Mouse (Mus musculus) embryonic facial prominence, embryonic 11.5 days (tissue): ENCODE measurements around the gene Ugt1a5. TPM values are rescaled to one million over a fixed set of nuclear protein-coding genes. Genes with fewer than 3 reads are reported as not detected.
"Not testable (repeated sequence)": the region's sequence is repeated elsewhere in the genome, so short reads cannot be mapped to it uniquely, and the experiment has no call there.

ENCODE experiments used
- ATAC-seq: fragments of 200-750 bp; cut with Nextera tagmentation; replicated peaks from 2 replicates; pipeline ENCODE4 v1.8.0; 2017; ENCODE audit warnings: low read depth; ENCODE audit not compliant: insufficient number of reproducible peaks, low FRiP score, low TSS enrichment
- DNase-seq: peaks from one replicate; pipeline ENCODE4 v3.0.0-alpha.2; 2015; ENCODE audit warnings: low spot score
- H3K27ac ChIP-seq: fragments of 300-500 bp; sonication (generic); replicated peaks from 2 replicates; pipeline ENCODE4 v1.5.1; 2014; ENCODE audit warnings: mild to moderate bottlenecking, low read depth, low read length, control low read depth
- H3K27me3 ChIP-seq: fragments of 300-500 bp; sonication (generic); 2 replicates; pipeline ENCODE4 v1.6.1; 2014; ENCODE audit warnings: mild to moderate bottlenecking, low read length, moderate library complexity, mixed read lengths; ENCODE audit not compliant: control insufficient read depth, insufficient read depth
- H3K36me3 ChIP-seq: fragments of 300-500 bp; sonication (generic); replicated peaks from 2 replicates; pipeline ENCODE4 v1.6.1; 2014; ENCODE audit warnings: low read depth, mild to moderate bottlenecking, low read length, moderate library complexity, mixed read lengths; ENCODE audit not compliant: control insufficient read depth, insufficient read depth
- H3K4me1 ChIP-seq: fragments of 300-500 bp; sonication (generic); 2 replicates; pipeline ENCODE4 v1.6.1; 2014; ENCODE audit warnings: low read length, mixed read lengths; ENCODE audit not compliant: control insufficient read depth, insufficient read depth
- H3K4me2 ChIP-seq: fragments of 300-500 bp; sonication (generic); 2 replicates; pipeline ENCODE4 v1.6.1; 2014; ENCODE audit warnings: low read depth, mild to moderate bottlenecking, control low read depth, low read length, moderate library complexity
- H3K4me3 ChIP-seq: fragments of 300-500 bp; sonication (generic); 2 replicates; pipeline ENCODE4 v1.5.1; 2014; ENCODE audit warnings: low read depth, low read length, control low read depth
- H3K9ac ChIP-seq: fragments of 300-500 bp; sonication (generic); replicated peaks from 2 replicates; pipeline ENCODE4 v1.6.1; 2014; ENCODE audit warnings: mild to moderate bottlenecking, control low read depth, low read length
- H3K9me3 ChIP-seq: fragments of 300-500 bp; sonication (generic); replicated peaks from 2 replicates; pipeline ENCODE4 v1.6.1; 2016; ENCODE audit warnings: mild to moderate bottlenecking, low read length, inconsistent platforms, mixed read lengths; ENCODE audit not compliant: control insufficient read depth
- WGBS: fragments of 180-500 bp; shearing (Covaris S2); extraction: QIAGEN DNeasy Blood & Tissue Kit; methylation state at CpG from one replicate; pipeline ENCODE4 v1.1.7; 2014; 5-methylcytosine and 5-hydroxymethylcytosine counted together
- polyA plus RNA-seq: library from polyadenylated mRNA; unstranded; fragments of >200 nt; fragmentation: Nextera tagmentation; extraction: Ambion mirVana; gene quantifications from 2 replicates; pipeline ENCODE4 v1.2.1, GENCODE M21; 2014

Ugt1a5 gene
- polyA plus RNA-seq, 1 experiment from 2014 or later: not detected

DNA sequence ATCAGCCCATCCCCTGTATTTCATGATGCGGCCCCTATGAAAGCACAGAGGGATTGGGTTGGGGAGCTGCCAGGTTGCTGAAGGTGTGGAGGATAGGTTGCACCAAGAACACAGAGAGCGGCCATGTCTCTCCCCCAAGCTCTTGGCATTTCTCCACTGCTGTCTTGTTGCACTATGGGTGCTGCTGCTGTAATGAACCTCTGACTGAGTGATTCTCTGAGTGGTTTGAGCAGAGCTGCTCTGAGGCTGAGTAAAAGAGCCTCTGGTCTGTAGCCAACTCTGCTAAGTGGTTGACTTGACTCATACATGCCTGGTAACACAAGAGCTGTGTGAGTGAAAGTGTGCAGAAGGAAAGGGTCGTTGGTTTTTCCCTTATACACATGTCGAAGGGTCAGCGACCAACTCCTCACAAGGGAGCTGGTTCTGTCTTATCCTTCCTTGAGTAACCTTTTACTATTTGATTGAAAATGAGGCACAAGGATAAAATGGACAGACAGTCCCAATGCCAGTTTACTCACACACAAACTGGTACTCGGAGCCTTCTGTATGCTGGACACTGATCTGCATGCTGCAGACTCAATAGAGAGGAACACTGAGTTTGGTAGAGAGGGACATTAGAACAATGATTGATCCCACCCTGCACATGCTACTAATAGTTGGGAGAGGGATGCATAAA is 30.4 kb upstream of the Ugt1a5 start:
- not testable (repeated sequence) for ATAC-seq

DNA sequence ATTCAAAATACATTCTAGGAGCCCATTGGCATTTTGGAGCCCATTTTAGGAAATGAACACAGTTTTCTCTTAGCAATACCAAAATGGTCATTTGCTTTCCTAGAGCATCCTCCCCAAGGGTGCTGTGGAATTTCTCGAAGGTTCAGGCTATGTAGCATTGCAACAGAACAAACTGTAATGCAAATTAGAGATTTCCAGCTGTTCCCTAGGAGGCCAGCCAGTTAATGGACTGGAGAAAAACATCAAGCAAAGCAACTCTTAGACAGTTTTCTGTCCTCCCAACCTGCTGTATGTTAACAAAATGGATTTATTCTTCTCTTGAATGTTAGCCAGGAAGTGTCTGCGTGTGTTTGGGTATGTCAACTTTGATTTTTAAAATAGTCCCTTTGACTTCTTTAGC is 29.2 kb upstream of the Ugt1a5 start:
- H3K4me2 ChIP-seq: no peak overlapping the region
- H3K9ac ChIP-seq: no peak overlapping the region
- H3K27me3 ChIP-seq: no peaks in the 10 kb centered on the region
- no peaks in the 10 kb centered on the region for H3K36me3 ChIP-seq
- no peaks in the 10 kb centered on the region for H3K4me1 ChIP-seq
- WGBS: 74% methylated on average over 2 of the region's 2 CpGs
- no peak overlapping the region for H3K4me3 ChIP-seq
- no peaks in the 10 kb centered on the region for H3K9me3 ChIP-seq
- DNase-seq (no peak), ATAC-seq (no peak)
- H3K27ac ChIP-seq: no peak overlapping the region

More for the DNA sequence above, 30.4 kb upstream of the Ugt1a5 start:
- DNase-seq, H3K36me3 ChIP-seq, H3K9me3 ChIP-seq, H3K27ac ChIP-seq, H3K27me3 ChIP-seq, H3K4me3 ChIP-seq, H3K9ac ChIP-seq, H3K4me1 ChIP-seq, H3K4me2 ChIP-seq: not testable (repeated sequence)
- 94% methylated on average over 5 of the region's 6 CpGs for WGBS

DNA sequence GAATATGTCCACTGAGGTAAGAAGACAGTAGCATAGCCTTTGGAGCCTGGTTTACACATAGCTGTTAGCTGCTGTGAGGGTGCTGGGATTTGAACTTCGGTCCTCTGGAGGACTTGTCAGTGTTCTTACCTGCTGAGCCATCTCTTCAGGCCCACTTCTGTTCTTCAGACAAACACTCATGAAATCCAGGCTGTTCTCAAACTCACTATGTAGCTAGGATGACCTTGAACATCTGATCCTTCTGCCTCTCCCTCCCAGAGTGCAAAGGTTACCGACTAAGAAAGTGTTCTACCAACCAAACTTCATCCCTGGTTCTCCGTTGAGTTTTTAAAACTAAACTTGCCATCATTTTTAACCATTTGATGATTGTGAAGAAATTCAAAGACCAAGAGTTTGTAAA is 28.5 kb upstream of the Ugt1a5 start:
- ATAC-seq (no peak), DNase-seq (no peak)
- Histone ChIP-seq H3K4me2 (no peak overlapping the region), H3K36me3 (no peaks in the 10 kb centered on the region), H3K27ac (no peak overlapping the region), H3K27me3 (no peaks in the 10 kb centered on the region), H3K4me3 (no peak overlapping the region), H3K4me1 (no peaks in the 10 kb centered on the region), H3K9ac (no peak overlapping the region), H3K9me3 (no peaks in the 10 kb centered on the region)
- WGBS: 86% methylated on average over 3 of the region's 3 CpGs

DNA sequence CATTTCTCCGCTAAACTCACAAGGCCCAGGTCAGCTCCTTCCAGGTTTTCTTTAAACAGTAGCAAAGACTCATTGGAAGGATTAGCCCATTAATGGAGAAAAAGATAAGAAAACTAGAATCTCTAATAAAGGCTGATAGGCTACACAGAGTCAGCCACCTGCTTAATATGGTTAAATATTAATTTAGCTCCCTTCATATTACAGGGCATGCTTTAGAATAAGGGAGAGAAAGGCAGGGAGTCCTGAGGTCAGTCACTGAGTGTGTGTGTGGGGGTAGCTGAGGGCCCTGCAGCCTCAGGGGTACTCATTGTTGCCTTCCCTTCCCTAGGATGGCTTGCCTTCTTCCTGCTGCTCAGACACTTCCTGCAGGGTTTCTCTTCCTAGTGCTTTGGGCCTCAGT is 27.7 kb upstream of the Ugt1a5 start:
- Histone ChIP-seq H3K36me3 (no peaks in the 10 kb centered on the region), H3K4me3 (no peak overlapping the region), H3K27ac (no peak overlapping the region), H3K9ac (no peak overlapping the region), H3K9me3 (no peaks in the 10 kb centered on the region), H3K27me3 (no peaks in the 10 kb centered on the region), H3K4me2 (no peak overlapping the region), H3K4me1 (no peaks in the 10 kb centered on the region)
- ATAC-seq (no peak), DNase-seq (no peak)
- WGBS: 84% methylated on average over 1 of the region's 1 CpGs

DNA sequence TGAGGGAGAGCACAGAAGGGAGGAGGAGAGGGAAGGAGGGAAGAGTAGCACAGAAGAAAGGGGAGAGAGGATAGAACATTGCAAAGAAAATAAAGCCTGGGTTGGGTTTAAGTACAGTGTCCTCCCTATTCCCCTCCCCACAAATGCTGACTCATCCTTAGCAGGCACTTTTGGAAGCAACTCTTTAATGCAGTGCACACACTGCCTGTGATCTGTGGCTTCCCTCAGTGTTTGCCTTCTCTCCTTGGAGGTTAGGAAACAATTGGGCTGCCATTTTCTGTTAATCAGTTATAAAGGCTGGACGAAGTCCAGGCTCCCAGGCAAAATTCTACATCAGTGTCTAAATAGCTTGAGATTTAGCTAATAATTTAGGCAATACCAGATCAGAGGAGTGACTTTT is 25.3 kb upstream of the Ugt1a5 start:
- 62% methylated on average over 1 of the region's 1 CpGs for WGBS
- DNase-seq, H3K4me2 ChIP-seq: not testable (repeated sequence)

DNA sequence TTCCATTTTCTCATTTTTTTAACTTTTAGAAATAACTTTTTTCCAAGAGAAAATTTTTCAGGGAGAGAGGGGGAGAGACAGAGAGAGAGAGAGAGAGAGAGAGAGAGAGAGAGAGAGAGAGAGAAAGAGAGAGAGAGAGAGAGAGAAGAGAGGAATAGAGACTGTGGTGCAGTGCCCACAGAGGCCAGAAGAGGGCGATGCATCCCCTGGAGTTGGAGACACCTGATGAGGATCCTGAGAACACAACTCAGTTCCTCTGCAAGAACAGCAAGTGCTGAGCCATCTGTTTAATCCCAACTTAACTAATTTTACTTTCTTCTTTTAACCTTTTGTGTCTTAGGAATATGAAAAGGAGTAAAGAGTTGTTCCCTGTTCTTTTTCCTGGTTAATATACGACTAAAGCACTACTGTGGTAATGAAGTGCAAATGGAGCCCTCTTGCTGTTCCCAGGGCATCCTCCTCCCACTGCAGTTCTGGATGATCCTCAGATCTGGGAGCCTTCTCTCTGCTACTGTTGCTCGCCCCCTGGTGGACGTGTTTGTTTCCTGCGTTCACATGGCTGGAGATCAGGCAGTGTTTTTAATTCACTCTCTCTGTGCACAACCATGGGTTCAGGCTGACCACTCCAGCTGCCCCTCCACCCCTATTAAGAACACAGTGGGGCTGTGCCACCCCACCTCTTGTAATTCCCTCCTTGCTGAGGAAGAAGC is 21.7 kb upstream of the Ugt1a5 start:
- peak; percentile 37 for DNase-seq
- H3K4me3 ChIP-seq, H3K4me1 ChIP-seq, ATAC-seq, H3K27me3 ChIP-seq, H3K9me3 ChIP-seq, H3K36me3 ChIP-seq, H3K9ac ChIP-seq, H3K27ac ChIP-seq, H3K4me2 ChIP-seq: not testable (repeated sequence)
- 5% methylated on average over 4 of the region's 5 CpGs for WGBS

More for the DNA sequence above, 25.3 kb upstream of the Ugt1a5 start:
- H3K4me1 ChIP-seq, H3K27me3 ChIP-seq, H3K9ac ChIP-seq, H3K9me3 ChIP-seq, H3K27ac ChIP-seq, H3K4me3 ChIP-seq, H3K36me3 ChIP-seq, ATAC-seq: not testable (repeated sequence)

DNA sequence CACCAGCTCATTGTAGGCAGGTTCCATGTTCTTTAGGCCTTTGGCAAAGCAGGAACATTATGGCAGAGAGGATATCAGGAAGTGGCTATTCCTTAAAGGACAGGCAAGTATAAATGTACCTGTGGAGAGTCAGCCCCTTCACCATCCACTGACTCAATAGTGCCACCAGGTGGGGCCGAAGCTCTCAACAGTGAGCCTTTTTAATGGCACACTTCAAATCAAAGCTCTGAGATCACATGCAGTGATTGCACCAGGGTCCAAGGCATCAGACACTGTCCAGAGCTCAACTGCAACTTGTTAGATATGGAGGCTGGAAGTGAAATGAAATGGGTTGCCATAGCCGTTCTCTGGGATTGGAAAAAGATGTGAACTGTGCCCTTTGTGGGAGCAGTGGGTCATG is 20.5 kb upstream of the Ugt1a5 start:
- not testable (repeated sequence) for H3K9ac ChIP-seq, H3K4me1 ChIP-seq, ATAC-seq, H3K27me3 ChIP-seq, H3K4me3 ChIP-seq, DNase-seq, H3K9me3 ChIP-seq, H3K27ac ChIP-seq, H3K4me2 ChIP-seq, H3K36me3 ChIP-seq
- 59% methylated on average over 2 of the region's 2 CpGs for WGBS

DNA sequence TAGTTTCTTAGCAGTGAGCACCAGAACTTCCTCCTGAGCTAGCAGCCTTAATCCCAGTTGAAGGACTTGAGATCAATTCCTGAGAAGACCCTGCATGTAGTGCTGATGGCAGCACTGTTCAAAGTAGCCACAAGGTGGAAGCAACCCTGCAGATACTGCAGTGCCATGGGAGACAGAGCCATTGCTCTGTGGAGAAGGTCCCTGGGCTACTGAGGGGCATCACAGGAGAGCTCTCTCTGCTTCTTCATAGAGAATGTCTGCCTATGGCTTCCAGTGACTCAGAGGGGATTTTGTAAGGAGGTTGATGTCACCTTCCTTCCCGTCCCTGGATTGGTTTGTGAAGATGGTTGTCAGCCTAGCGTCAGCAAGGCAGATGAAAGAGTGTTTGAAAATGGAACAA is 15.7 kb upstream of the Ugt1a5 start:
- 74% methylated on average over 2 of the region's 2 CpGs for WGBS

More for the DNA sequence above, 15.7 kb upstream of the Ugt1a5 start:
- H3K9me3 ChIP-seq, H3K27ac ChIP-seq, H3K36me3 ChIP-seq, H3K27me3 ChIP-seq, H3K4me1 ChIP-seq, H3K4me2 ChIP-seq, DNase-seq, ATAC-seq, H3K4me3 ChIP-seq, H3K9ac ChIP-seq: not testable (repeated sequence)
